Mouse (Mus musculus): ENCODE results near the gene Gpc6. TPM values are rescaled to one million over a fixed set of nuclear protein-coding genes. Genes with fewer than 3 reads are reported as not detected.

Gene Gpc6
- total and polyA plus RNA-seq, 3 experiments, result not detected

- no peaks in the 10 kb centered on the region for H3K4me1 ChIP-seq (ENCODE audit: control insufficient read depth in 1 of 2, insufficient read depth in 2 of 2, low read length in 2 of 2)
These were observed 18.6 kb downstream of the Gpc6 start for GRCm38 (mm10) chr14:116943751-116944150.

GRCm38 (mm10) chr14:116945975-116946374, 20.9 kb downstream of the Gpc6 start:
- Histone ChIP-seq H3K9me3 (replicated peaks; ENCODE audit: insufficient read depth, low read length) (no peaks in the 10 kb centered on the region), H3K9ac (ENCODE audit: control insufficient read depth, low read depth, low read length, poor library complexity, severe bottlenecking) (no peak overlapping the region), H3K4me3 (ENCODE audit: control insufficient read depth in 1 of 2, insufficient read depth in 1 of 2, low read depth in 2 of 2, low read length in 2 of 2) (no peak overlapping the region), H3K4me1 (ENCODE audit: control insufficient read depth in 1 of 2, insufficient read depth in 2 of 2, low read length in 2 of 2) (no peaks in the 10 kb centered on the region), H3K27ac (ENCODE audit: control insufficient read depth, low read depth, low read length) (no peak overlapping the region), H3K36me3 (ENCODE audit: control insufficient read depth in 1 of 2, insufficient read depth in 2 of 2, low read length in 2 of 2) (no peaks in the 10 kb centered on the region), H3K79me2 (ENCODE audit: control insufficient read depth, insufficient read depth, low read length, poor library complexity) (no peaks in the 10 kb centered on the region), H3K27me3 (ENCODE audit: control insufficient read depth in 1 of 2, insufficient read depth in 2 of 2, low read length in 2 of 2) (no peaks in the 10 kb centered on the region)
- TF ChIP-seq ZMIZ1 (IDR thresholded peaks at IDR 0.05; ENCODE audit: low read depth, low read length) (no peak), MAFK (IDR thresholded peaks at IDR 0.05; ENCODE audit: borderline replicate concordance, low read depth, low read length) (no peak), USF1 (IDR thresholded peaks at IDR 0.05; ENCODE audit: low read depth, low read length) (no peak), MEF2A (IDR thresholded peaks at IDR 0.05; ENCODE audit: extremely low read depth, insufficient replicate concordance, low read depth, low read length, poor library complexity, severe bottlenecking) (no peak), MYC (IDR thresholded peaks at IDR 0.05; ENCODE audit: low read depth, low read length) (no peak), TAL1 (IDR thresholded peaks at IDR 0.05; ENCODE audit: low read length) (no peak), MAZ (IDR thresholded peaks at IDR 0.05; ENCODE audit: low read depth, low read length) (no peak), KAT2A (conservative IDR thresholded peaks at IDR 0.05; ENCODE audit: low read depth, low read length) (no peak), POLR2AphosphoS2 (IDR thresholded peaks at IDR 0.05; ENCODE audit: low read length) (no peak)
- DNase-seq (ENCODE audit: low read depth, low spot score), result no peak

More at GRCm38 (mm10) chr14:116943751-116944150, 18.6 kb downstream of the Gpc6 start:
- no peak overlapping the region for H3K9ac ChIP-seq (ENCODE audit: control insufficient read depth, low read depth, low read length, poor library complexity, severe bottlenecking)
- H3K27ac ChIP-seq (ENCODE audit: control insufficient read depth, low read depth, low read length), result no peak overlapping the region
- no peak overlapping the region for H3K4me3 ChIP-seq (ENCODE audit: control insufficient read depth in 1 of 2, insufficient read depth in 1 of 2, low read depth in 2 of 2, low read length in 2 of 2)
- H3K36me3 ChIP-seq (ENCODE audit: control insufficient read depth in 1 of 2, insufficient read depth in 2 of 2, low read length in 2 of 2), result no peaks in the 10 kb centered on the region
- no peaks in the 10 kb centered on the region for H3K79me2 ChIP-seq (ENCODE audit: control insufficient read depth, insufficient read depth, low read length, poor library complexity)
- H3K9me3 ChIP-seq (replicated peaks; ENCODE audit: insufficient read depth, low read length), result no peaks in the 10 kb centered on the region
- TF ChIP-seq POLR2AphosphoS5 (IDR thresholded peaks at IDR 0.05; ENCODE audit: borderline replicate concordance, low read depth, low read length) (no peak), RAD21 (IDR thresholded peaks at IDR 0.05; ENCODE audit: low read depth, low read length) (no peak), NELFE (IDR thresholded peaks at IDR 0.05; ENCODE audit: low read depth, low read length) (no peak), POLR2A (IDR thresholded peaks at IDR 0.05; ENCODE audit: control insufficient read depth in 1 of 2, insufficient read depth in 1 of 2, low read depth in 1 of 2, low read length in 2 of 2, poor library complexity in 1 of 2) (no peak), MAX (IDR thresholded peaks at IDR 0.05; ENCODE audit: low read length) (no peak), BHLHE40 (IDR thresholded peaks at IDR 0.05; ENCODE audit: borderline replicate concordance, low read depth, low read length) (no peak), ZKSCAN1 (IDR thresholded peaks at IDR 0.05; ENCODE audit: low read depth, low read length) (no peak), ZMIZ1 (IDR thresholded peaks at IDR 0.05; ENCODE audit: low read depth, low read length) (no peak), ELF1 (IDR thresholded peaks at IDR 0.05; ENCODE audit: low read depth, low read length) (no peak), ZC3H11A (IDR thresholded peaks at IDR 0.05; ENCODE audit: low read depth, low read length) (no peak)
- no peak for DNase-seq (ENCODE audit: low read depth, low spot score)
- no peaks in the 10 kb centered on the region for H3K27me3 ChIP-seq (ENCODE audit: control insufficient read depth in 1 of 2, insufficient read depth in 2 of 2, low read length in 2 of 2)
